Mouse (Mus musculus) frontal cortex, postnatal 25 days (tissue): ENCODE data around the gene Slc44a3.

Experiments used
- DNase-seq, 2 experiments: peaks; one replicate each; pipeline ENCODE4 v3.0.0; 2022; ENCODE audit warnings: low spot score in 2 of 2

Gene Slc44a3

GRCm38 (mm10) chr3:121427520-121427908 is 104.7 kb downstream of the Slc44a3 start:
- DNase-seq, result peak; percentile 20 to 39

GRCm38 (mm10) chr3:121426621-121427519 is 105.3 kb downstream of the Slc44a3 start:
- peak; percentile 33 to 46 for DNase-seq

- peak; percentile 52 to 66 for DNase-seq
Observed at GRCm38 (mm10) chr3:121425861-121426620, 106.2 kb downstream of the Slc44a3 start, which contains the start of gene Cnn3. Gene Cnn3, plus strand, starts transcription at chr3:121426497.

- no peak for DNase-seq
Observed at GRCm38 (mm10) chr3:121422405-121422804, 109.8 kb downstream of the Slc44a3 start.

DNA sequence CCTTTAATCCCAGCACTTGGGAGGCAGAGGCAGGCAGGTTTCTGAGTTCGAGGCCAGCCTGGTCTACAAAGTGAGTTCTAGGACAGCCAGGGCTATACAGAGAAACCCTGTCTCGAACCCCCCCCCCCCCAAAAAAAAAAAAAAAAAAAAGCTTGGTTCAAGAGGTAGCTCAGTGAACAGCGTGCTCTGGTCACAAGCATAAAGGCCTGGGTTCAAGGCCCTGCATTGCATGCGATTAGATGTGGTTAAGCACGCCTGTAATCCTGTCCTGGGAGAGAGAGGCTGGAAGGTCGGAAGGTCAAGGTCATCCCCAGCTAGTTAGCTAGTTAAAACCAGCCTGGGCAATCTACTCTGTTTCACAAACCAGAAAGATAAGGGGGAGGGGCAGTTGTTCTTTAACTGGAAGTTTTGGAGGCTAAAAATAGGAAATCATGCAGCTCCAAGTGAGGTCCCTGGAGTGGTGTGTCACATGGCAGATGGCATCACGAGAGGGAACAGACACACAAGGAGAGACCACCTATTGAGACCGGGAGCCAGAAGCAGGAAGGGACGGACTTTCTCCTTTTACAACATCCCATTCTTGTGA is 113.3 kb downstream of the Slc44a3 start:
- no peak for DNase-seq

DNA sequence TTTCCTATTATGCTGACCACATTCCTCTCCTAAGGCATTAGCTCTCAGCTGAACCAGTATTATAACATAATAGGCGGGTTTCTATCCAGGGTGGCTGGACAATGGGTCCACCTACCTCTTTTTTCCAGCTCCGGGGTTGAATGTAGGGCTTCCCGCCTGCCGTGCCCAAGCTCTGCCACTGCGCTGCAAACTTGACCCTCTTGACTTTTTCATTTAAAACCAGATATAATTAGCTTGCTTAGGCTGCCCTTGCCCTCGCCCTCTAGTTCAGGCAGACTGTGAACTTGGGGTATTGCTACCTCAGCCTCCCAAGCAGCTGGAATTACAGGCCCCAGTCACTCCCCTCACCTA is 114.0 kb downstream of the Slc44a3 start:
- no peak for DNase-seq

- DNase-seq, result no peak
Observed at GRCm38 (mm10) chr3:121417379-121418250, 114.6 kb downstream of the Slc44a3 start.

DNA sequence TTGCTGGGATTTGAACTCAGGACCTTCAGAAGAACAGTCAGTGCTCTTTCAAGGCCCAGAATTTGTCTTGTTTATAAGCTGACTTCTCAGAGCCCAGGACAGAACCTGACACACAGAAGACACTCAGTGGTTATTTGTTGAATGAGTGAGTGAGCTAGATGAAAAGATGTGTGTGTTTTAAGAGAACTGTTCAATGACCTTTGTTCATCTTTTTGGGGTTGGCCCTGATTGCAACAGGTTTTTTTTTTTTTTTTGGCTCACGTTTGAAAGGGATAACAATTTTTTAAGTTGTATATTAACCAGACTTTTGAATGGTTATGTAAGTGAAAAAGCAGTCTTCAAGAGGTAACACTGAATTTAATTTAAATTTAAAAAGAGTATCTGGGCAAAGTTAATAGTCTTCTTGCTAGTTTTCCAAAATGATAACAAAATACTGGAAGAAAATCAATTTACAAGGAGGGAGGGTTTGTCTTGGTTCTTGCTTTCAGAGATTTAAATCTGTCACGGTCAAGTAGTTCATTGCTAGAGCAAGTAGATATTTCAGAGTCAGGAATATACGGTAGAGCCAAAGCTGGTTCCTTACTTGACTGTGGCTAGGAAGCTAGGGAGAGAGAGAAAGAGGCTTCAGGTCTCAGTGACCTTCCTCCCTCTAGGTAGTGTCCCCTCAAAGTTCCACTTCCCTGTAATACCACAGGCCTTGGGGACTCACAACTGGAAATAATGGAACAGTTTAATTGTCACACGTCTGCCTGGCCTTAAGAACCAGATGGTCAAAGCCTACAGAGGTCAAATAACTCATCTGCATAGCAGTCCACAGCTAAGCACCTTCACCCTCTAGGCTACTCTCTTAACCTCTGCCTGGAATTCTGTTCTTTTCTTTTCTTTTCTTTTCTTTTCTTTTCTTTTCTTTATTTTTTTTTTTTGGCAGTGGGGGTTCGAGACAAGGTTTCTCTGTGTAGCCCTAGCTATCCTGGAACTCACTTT is 115.7 kb downstream of the Slc44a3 start:
- no peak for DNase-seq

DNA sequence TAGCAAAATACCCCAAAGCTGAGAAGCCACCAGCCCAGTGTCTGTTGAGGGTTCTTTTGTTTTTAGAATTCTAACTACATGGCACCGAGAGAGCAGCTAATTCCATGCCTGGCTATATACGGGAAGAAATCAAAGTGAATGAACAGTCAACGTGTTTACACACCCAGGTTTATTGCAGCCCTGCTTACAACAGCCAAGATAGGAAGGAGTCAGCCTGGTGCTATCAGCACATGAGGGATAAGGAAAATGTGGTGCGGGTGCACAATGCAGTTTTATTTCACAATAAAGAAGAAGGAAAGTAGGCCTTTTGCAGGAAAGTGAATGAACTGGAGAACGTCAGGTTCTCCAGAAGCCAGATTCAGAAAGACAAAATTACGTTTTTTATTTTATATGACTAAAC is 120.8 kb downstream of the Slc44a3 start:
- DNase-seq, result no peak
